Mouse (Mus musculus): ENCODE measurements around the gene Hrasls5. TPM values are rescaled to one million over a fixed set of nuclear protein-coding genes. Genes with fewer than 3 reads are reported as not detected.

The Hrasls5 gene
- not detected for polyA plus RNA-seq (2017; shearing (Covaris generic))

GRCm38 (mm10) chr19:7611942-7612757, at the start of gene Hrasls5:
TSS of gene Hrasls5 (plus strand) at chr19:7612541.
- ATAC-seq: no peak

- ATAC-seq: no peak
Observed at GRCm38 (mm10) chr19:7562601-7563129, 49.7 kb upstream of the Hrasls5 start.

DNA sequence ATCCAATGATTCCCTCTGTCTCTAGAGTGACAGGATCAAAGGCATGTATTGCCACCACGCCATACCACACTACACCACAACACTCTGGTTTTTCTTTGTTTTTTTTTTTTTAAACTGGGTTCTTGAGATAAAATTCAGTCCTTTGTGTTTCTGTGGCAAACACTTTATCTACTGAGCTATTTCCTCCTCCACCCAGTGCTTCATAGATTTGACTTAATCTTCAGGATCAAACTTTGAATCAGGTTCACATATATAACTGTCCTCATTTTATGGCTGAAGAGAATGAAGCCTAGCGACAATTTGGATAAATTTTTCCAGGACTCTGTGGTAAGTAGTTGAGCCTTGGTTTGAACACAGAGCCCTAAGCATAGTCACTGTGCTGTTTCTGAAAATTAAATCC, 48.7 kb upstream of the Hrasls5 start:
- no peak for ATAC-seq

GRCm38 (mm10) chr19:7564457-7564856, 47.9 kb upstream of the Hrasls5 start:
- ATAC-seq: no peak

DNA sequence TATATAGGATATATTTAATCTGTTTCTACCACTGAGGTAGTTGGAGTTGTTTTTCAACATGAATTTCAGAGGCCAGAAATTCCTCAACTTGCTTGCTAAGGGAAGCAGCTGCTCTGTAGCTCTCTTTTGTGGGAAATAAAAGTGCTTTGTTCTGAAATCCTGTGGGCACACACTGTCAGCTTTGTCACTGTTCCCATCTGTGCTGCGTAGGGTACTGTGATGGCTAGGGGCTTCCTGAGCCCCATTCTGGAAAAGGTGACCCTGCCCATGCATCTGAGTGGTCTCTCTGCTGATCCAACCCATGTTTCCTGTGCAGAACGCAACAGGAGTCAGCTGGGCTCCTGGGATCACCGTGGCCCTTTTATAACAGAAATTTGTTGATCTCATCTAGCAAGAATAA, 45.5 kb upstream of the Hrasls5 start:
- no peak for ATAC-seq

DNA sequence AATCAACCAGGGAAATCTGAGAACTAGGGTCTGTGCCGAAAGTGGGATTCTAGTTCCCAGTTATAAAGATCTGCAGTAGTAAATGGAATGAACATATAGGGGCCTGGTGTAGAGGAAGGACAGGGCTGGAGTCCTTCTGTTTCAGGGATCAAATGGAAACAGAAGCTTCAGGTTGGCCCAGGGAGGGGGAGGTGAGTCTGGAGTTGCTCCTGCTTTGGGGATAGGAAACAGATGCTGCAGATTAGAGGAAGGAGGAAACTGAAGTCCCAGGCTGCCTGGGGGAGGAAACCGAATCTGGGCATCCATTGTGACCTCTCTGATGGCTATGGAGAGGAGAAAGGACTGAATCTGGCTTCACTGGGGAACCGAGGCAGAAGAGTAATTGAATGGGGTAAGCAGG, 44.0 kb upstream of the Hrasls5 start:
- no peak for ATAC-seq

DNA sequence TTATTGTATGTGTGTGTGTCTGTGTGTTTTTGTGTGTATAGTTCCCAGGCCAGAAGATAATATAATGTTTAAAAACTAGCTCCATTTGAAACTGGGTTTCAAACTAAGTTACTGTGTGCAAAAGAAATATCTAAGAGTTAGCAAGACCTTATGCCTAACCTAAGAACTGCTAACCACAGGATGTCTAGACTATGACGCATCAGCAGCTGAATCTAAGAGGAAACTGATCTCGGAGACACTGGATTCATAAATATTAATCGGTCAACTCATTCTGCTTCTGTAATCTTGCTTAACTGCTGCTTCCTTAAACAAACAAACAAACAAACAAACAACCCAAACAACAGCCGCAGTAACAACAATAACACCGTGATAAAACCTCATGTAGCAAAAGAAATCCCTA, 42.7 kb upstream of the Hrasls5 start:
- ATAC-seq: no peak

DNA sequence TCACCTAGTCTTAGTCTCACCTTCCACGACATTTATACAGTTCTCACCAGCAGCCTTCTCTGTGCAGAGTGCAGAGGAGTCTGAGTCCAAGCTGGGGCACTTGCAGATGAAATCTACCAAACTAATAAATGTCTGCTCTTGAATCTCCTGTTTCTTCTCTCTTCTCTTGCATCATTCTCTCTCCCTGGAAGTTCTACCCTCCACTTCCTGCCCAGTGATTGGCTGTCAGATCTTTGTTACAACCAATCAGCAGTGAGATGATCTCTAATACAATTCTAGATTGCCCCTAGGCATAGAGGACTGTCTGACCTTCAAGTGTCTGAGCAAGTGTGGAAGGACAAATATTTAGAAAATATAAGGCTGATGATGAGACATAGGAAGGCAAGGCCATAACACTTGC, 36.2 kb upstream of the Hrasls5 start:
- no peak for ATAC-seq

- ATAC-seq: no peak
Observed at GRCm38 (mm10) chr19:7577710-7578109, 34.6 kb upstream of the Hrasls5 start.

DNA sequence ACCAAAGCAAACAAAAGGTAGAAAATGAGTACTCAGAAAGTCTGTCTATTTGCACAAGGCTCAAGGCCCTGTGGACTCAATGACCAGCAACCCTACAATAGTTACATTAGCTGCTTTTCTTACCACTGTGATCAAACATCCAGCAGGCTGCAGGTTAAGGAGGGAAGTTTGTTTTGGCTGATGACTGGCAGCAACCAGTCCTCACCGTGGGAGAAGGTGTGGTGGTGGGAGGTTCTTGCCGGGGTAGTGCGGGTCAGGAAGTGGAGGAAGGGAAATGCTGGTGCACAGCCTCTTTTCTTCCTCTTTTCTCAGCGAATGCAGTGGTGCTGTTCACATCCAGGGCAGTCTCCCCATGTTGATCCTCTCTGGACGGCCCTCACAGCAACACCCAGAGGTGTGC, 31.3 kb upstream of the Hrasls5 start:
- no peak for ATAC-seq

DNA sequence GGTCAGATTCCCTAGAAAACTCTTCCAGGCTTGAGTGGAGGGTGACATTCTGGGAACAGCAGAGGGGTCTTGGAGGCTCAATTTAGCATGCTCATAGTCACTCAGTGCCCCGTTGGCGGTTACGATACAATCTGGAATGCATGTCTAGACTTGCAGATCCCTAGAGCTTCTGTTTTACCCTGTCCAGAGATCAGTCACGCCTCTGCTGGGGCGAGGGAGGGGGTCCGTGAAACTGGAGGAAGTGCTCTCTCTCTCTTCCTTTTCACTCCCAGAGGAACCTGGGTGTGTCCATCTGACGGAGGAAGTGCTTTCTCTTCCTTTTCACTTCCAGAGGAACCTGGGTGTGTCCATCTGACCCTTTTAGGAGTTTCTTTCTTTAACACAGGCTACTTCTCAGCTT, 29.2 kb upstream of the Hrasls5 start:
- ATAC-seq: no peak

GRCm38 (mm10) chr19:7583599-7583998, 28.7 kb upstream of the Hrasls5 start:
- ATAC-seq: no peak

DNA sequence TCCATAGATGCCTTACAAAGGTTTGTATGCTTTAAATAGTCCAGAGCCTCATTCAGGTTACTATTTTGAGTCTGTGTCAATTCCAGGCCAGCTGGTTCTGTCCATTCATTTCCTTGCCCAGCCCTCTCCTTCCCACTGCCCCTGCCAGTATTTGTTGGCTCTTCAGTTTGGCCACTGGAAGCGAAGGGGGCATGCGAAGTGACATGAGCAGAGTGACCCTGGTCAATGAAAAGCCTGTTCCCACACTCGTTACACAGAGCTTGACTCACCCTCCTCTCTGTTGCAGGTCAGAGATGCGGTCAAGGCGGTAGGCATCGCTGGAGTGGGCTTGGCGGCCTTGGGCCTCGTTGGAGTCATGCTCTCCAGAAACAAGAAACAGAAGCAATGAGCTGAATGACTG, 27.1 kb upstream of the Hrasls5 start:
- ATAC-seq: no peak

GRCm38 (mm10) chr19:7585764-7586163, 26.6 kb upstream of the Hrasls5 start:
- no peak for ATAC-seq

DNA sequence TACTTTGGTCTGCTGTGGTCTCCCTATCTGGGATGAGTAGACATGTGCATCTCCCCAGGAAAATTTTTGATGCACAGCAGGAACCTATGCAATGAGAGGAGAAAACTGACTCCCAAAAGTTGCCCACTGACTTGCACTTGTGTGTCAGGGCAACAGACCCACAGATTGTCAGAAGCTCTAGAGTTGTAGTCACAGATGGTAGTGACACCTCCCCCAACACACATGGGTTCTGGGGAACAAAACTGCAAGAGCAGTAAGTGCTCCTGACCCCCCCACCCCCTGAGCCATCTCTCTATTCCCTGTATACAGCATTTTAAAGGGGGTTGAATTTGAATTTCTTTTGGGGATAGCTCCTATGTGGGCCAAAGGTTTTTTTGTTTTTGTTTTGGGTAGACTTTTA, 21.5 kb upstream of the Hrasls5 start:
- ATAC-seq: no peak

DNA sequence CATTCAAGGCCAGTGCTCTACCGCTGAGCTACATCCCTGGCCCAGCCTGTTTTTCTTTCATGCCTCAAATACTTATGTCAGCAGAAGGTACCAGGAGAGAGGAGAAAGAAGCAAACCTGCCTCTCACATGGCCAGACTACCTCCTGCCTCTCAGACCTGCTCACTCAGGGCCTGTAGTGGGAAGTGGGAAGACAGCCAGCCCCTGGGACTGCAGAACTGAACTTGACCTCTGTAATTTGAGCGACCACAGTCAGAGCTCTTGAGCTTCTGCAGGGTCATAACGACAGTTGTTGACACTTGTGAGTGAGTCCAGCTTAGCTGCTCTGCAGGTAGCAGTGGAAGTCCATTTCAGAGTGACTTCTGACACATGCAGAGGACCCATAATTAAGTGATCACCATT, 20.3 kb upstream of the Hrasls5 start:
- no peak for ATAC-seq

DNA sequence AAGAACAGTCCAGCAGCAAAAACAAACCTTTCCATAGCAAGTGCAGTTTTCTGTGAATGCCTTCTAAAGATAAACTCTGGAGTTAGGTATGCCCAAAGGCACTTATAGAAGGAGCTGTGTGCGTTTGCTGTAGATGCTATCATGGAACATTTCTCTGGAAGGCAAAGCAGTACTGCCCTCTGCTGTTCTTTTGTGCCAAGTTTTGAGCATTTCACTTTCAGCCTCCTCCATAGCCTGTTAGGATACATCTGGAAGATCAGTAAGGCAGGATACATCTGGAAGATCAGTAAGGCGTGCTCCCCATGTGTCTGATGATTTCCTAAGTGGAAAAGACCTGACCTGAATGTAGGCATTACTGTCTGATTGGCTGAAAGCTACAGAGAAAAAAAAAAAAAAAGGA, 16.8 kb upstream of the Hrasls5 start:
- ATAC-seq: no peak

GRCm38 (mm10) chr19:7598481-7598880, 13.9 kb upstream of the Hrasls5 start:
- ATAC-seq: no peak

GRCm38 (mm10) chr19:7601551-7601950, 10.8 kb upstream of the Hrasls5 start:
- no peak for ATAC-seq

GRCm38 (mm10) chr19:7604107-7604506, 8.2 kb upstream of the Hrasls5 start:
- no peak for ATAC-seq

DNA sequence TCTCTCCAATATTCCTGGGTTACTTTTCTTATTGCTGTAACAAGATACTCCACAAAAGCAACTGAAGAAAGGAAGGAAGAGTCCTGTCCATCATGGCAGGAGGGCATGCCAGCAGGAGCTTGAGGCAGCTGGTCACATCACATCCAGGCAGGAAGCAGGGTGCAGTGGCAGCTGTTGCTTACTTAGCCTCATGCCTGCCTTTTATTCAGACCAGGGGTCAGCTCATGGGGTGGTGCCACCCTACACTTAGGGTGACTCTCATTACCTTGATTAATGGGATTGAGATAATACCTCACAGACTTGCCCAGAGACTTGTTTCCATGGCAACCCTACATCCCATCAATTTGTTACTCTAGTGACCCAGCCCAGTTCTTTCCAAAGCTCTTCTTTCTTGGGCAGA, 7.3 kb upstream of the Hrasls5 start:
- ATAC-seq: no peak

DNA sequence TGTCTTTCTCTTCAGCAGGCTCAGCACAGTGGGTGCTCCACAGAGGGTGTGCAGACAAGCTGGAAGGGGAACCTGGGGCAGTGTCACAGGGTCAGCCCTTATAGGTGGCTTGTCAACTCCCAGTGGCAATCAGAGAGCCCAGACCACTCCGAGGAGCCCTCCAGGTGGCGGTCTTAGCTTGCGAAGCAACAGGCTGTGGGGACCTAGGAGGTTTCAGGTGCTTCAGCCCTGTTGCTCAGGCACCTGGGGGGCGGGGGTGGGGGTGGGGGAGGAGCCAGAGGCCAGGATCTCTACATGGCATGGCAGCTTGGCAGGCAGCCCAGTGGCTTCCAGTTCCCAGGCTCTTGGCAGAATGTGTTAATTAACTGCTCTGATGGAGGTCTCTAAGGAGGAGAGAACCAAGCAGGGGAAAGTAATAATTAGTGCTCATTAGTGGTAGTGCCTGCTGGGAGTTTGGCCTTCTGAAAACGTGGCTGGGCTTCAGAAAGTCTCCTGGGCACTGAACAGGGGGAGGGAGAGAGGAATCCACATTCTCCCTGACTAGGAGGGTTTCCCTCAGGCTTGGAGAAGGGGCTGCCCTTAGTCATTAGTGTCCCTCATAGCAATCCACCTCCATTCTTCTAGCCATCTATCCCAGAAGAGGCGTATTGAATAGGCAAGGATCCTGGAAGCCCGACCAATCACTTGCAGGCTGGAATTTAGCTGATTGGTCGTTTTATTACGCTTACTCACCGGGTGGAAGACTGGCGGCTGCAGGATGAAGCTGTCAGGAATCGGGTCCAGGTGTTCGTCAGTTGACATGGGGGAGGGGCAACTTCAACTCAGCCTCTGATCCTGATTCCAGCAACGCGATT, 6.2 kb upstream of the Hrasls5 start:
- no peak for ATAC-seq

DNA sequence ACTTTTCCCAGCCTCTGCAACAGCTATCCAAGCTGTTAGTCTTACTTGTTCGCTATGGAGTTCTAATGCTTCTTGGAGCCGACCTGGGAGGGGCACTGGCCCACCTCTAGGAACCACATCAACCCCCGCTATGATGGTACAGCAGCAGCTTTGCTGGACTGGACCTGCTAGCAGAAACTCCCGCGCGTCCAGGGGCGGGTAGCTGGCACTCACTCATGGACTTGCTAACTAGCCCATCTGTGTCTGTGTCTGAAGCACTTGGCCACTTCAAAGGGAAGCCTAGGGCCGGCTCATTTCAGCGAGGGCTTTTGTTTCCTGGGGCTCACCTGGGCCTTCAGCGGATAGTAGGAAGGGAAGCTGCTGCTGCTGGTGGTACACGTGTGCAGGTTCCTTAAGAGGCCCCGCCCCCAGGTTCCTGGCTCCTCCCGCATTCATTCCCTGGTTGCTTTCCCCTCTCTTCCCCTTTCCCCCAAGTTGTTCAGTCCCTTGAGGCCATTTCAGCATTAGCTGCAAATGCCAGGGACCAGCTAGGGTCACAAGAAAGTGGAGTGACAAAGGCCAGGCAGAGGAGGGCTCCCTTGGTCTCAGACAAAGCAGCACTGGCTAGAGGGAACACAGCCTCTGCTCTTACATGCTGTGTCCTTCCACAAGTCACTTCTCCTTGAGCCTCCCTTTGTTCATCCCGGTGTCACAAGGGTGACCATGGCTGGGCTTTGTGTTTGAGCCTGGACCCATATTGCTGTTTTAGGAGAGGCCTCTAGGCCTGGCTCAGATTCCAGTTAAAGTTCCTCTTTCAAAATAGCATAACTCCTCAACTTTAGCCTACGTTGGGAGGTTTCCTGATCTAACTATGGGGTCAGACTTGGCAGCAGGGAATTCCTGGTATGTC, 5.3 kb upstream of the Hrasls5 start, which contains the start of gene Lgals12:
Lgals12 (minus strand) TSS at position 393 of the 889 bp plus-strand sequence.
- ATAC-seq: no peak
